Mouse (Mus musculus): Measurements from ENCODE around the gene Olfr847.

The Olfr847 gene

DNA sequence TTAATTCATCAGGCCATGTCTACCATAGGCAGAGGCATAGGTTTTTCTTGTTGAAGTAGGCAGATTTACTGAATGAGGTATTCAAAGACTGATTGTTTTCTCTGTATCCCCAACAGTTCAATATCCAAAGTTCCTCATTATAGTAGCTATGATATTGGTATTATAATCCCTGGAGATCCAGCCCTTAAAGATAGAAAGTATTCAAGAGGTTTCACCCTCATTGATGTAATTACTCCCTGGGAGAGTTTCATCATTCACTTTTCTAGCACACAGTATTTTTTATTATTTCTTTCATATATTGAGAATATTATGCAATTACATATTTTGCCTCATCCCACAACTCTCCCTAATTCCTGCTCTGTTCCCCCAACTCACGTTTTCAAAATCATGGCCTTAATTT, at the start of gene Olfr847:
Olfr847 (minus strand) TSS at position 101 of the 400 bp plus-strand sequence.
- DNase-seq (ENCODE audit: low spot score): no peak

DNA sequence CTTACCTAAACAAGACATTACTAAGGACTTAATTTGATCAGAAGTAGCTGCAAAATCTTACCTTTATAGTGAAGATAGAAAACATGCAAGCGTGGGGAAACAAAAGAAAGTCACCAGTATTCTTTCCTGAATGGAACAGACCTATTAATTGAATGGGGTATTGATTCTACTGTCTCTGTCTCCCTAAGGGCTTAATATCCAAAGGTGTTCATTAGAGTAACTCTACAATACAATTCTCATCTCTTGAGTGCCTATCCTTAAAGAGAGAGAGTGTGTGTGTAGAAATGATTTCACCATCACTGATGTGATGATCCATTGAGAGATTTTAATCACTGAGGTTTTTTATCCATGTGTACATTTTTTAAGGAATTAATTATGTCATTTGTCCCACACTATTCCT, 14.6 kb downstream of the Olfr847 start, which contains the start of gene Olfr846:
Olfr846 (minus strand) TSS at position 101 of the 400 bp plus-strand sequence.
- DNase-seq (ENCODE audit: low spot score): no peak

DNA sequence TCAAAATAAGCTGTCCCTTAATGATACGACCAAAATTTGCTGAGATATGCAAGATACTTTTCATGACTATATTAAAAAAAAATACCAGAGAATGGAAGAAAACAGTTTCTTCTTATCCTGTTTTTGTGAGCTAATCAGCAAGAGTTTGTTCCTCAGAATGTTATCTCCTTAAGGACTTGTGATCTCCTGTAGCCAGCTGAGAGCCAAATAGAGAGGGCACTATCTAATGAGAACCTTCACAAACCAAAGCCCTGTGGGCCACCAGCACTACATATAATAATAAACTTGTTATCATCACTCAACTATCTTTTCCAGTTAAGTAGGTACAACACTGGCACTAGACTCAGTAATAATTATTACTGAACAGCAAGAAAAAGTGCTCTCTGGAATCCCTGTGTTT, 42.3 kb downstream of the Olfr847 start, which contains the start of gene Olfr845:
Olfr845 (plus strand) TSS at position 301 of the 400 bp plus-strand sequence.
- DNase-seq (ENCODE audit: low spot score): no peak
